Mouse (Mus musculus) left cerebral cortex, adult 9 months (tissue): ENCODE results near the gene Ubald1.

Experiments
- DNase-seq, 2 experiments: peaks; one replicate each; pipeline ENCODE4 v3.0.0; 2022; ENCODE audit warnings: low spot score in 2 of 2

Gene Ubald1

GRCm38 (mm10) chr16:4871926-4872325 is 8.2 kb downstream of the Ubald1 start:
- no peak for DNase-seq

- no peak for DNase-seq
Observed at GRCm38 (mm10) chr16:4870490-4870889, 9.6 kb downstream of the Ubald1 start.

- DNase-seq = no peak
Observed at GRCm38 (mm10) chr16:4866101-4866695, 13.9 kb downstream of the Ubald1 start.

- DNase-seq = no peak
Observed at GRCm38 (mm10) chr16:4863742-4864141, 16.4 kb downstream of the Ubald1 start.

- DNase-seq = peak in 1 of 2 experiments; percentile 71
Observed at GRCm38 (mm10) chr16:4862863-4863483, 17.1 kb downstream of the Ubald1 start.

GRCm38 (mm10) chr16:4861392-4861791 is 18.7 kb downstream of the Ubald1 start:
- DNase-seq = no peak

GRCm38 (mm10) chr16:4855046-4855650 is 25.0 kb downstream of the Ubald1 start:
- no peak for DNase-seq

GRCm38 (mm10) chr16:4850938-4851628 is 29.0 kb downstream of the Ubald1 start:
- DNase-seq = no peak

GRCm38 (mm10) chr16:4850361-4850760 is 29.8 kb downstream of the Ubald1 start:
- no peak for DNase-seq

GRCm38 (mm10) chr16:4848090-4848489 is 32.0 kb downstream of the Ubald1 start:
- no peak for DNase-seq

- no peak for DNase-seq
Observed at GRCm38 (mm10) chr16:4847041-4847440, 33.1 kb downstream of the Ubald1 start.

GRCm38 (mm10) chr16:4840231-4840630 is 39.9 kb downstream of the Ubald1 start:
- no peak for DNase-seq

GRCm38 (mm10) chr16:4839552-4839951 is 40.6 kb downstream of the Ubald1 start:
- DNase-seq = no peak

GRCm38 (mm10) chr16:4837631-4838030 is 42.5 kb downstream of the Ubald1 start:
- no peak for DNase-seq

- DNase-seq = no peak
Observed at GRCm38 (mm10) chr16:4835191-4835590, 44.9 kb downstream of the Ubald1 start, which contains the start of gene 4930562C15Rik. Gene 4930562C15Rik, plus strand, starts transcription at chr16:4835416.

- DNase-seq = peak in 1 of 2 experiments; percentile 21
Observed at GRCm38 (mm10) chr16:4833858-4834257, 46.3 kb downstream of the Ubald1 start.

GRCm38 (mm10) chr16:4831650-4832419 is 48.3 kb downstream of the Ubald1 start:
- peak in 1 of 2 experiments; percentile 42 for DNase-seq

- DNase-seq = no peak
Observed at GRCm38 (mm10) chr16:4829271-4829900, 50.7 kb downstream of the Ubald1 start.

GRCm38 (mm10) chr16:4827639-4828038 is 52.5 kb downstream of the Ubald1 start:
- no peak for DNase-seq
